Comparison of ENCODE assay signal across 24 mouse cellular contexts in genomic region chr17:17581234-17581633, GRCm38 (mm10). TPM values are rescaled to one million over a fixed set of nuclear protein-coding genes. Genes with fewer than 3 reads are reported as not detected.
DNase-seq lines count a peak whose midpoint lies in the region; ATAC-seq and TF ChIP-seq lines count a peak whose summit lies in the region.
"Had no signal": no experiment of that assay in that cellular context is flagged by ENCODE, and none has a peak within 500 bp of the region (broad histone marks: within the 10 kb centered on the region; RNA-seq: fewer than 3 reads in every experiment).

No protein-coding gene starts in this region.

- peak overlapping the region; percentile 22; the same call in 1 of the 2 replicates for H3K4me2 ChIP-seq in liver, postnatal 0 days (ENCODE audit: low read depth, low read length)
- no peak overlapping the region for H3K4me2 ChIP-seq in liver, embryonic 11.5 days
- H3K4me2 ChIP-seq: limb, embryonic 15.5 days; liver, embryonic 15.5 days; midbrain, embryonic 13.5 days had no signal

- H3K4me3 ChIP-seq in liver, postnatal 0 days (ENCODE audit: low read depth, low read length), result no peak overlapping the region
- no peak overlapping the region for H3K4me3 ChIP-seq in liver, embryonic 11.5 days (ENCODE audit: low read depth, low read length)
- H3K4me3 ChIP-seq: heart, embryonic 10.5 days; limb, embryonic 15.5 days; liver, embryonic 15.5 days; megakaryocyte, embryonic 14.5 days; midbrain, embryonic 13.5 days had no signal

- DNase-seq in liver, postnatal 0 days, result no peak
- DNase-seq in liver, embryonic 11.5 days (ENCODE audit: low spot score), result no peak
- DNase-seq in ZHBTc4 (ENCODE audit: low read depth, low spot score), result peak; percentile 9
- DNase-seq in splenic B cell, adult 2 months (ENCODE audit: low read depth, low spot score), result peak; percentile 50
- DNase-seq in left cerebral cortex, adult 18-20 months (ENCODE audit: low spot score in 2 of 2), result no peak
- no peak for DNase-seq in layer of hippocampus, adult 18-20 months (ENCODE audit: low spot score in 2 of 2)
- DNase-seq in embryo, embryonic 10.5 days (ENCODE audit: low spot score), result no peak
- DNase-seq: adrenal gland, postnatal 25 days; cerebellum, adult 18-20 months; cerebellum, postnatal 25 days; kidney, postnatal 36 days; right cerebral cortex, postnatal 14 days; thymus, adult 2 months had no signal

- ATAC-seq in liver, postnatal 0 days, result peak; percentile 50
- ATAC-seq in liver, embryonic 11.5 days (replicated peaks; ENCODE audit: low FRiP score), result no peak
- ATAC-seq in hematopoietic stem cell, adult 5-6 weeks (replicated peaks in 1 of 2; ENCODE audit: insufficient read depth in 1 of 2, low FRiP score in 2 of 2, low TSS enrichment in 1 of 2, low read depth in 1 of 2, poor library complexity in 2 of 2, severe bottlenecking in 2 of 2), result peak; percentile 57 to 66; a peak in 3 of 4 replicates
- ATAC-seq: forebrain, embryonic 14.5 days; hindbrain, postnatal 0 days; intestine, postnatal 0 days; midbrain, embryonic 13.5 days had no signal

- no peaks in the 10 kb centered on the region; the same call in 1 of the 2 replicates for H3K4me1 ChIP-seq in liver, postnatal 0 days (ENCODE audit: insufficient read depth)
- peaks cover 5% of the 10 kb centered on the region; the same call in 1 of the 2 replicates for H3K4me1 ChIP-seq in liver, embryonic 11.5 days (replicated peaks; ENCODE audit: control insufficient read depth, insufficient read depth, low read length)
- H3K4me1 ChIP-seq: midbrain, embryonic 13.5 days had no signal

- H3K36me3 ChIP-seq in liver, postnatal 0 days (replicated peaks; ENCODE audit: insufficient read depth, low read length), result peaks cover 16% of the 10 kb centered on the region
- H3K36me3 ChIP-seq in liver, embryonic 11.5 days (ENCODE audit: control insufficient read depth, insufficient read depth, low read length), result no peaks in the 10 kb centered on the region; the same call in 1 of the 2 replicates
- 0 out of 2 replicates have a peak, but pooled peaks cover 2% of the 10 kb centered on the region for H3K36me3 ChIP-seq in splenic B cell, adult 2 months (ENCODE audit: control insufficient read depth, insufficient read depth, low read length, poor library complexity, severe bottlenecking)

- H3K27me3 ChIP-seq in liver, postnatal 0 days (ENCODE audit: insufficient read depth, low read length), result no peaks in the 10 kb centered on the region
- no peaks in the 10 kb centered on the region for H3K27me3 ChIP-seq in liver, embryonic 11.5 days (replicated peaks; ENCODE audit: control insufficient read depth, insufficient read depth, low read length)
- no peaks in the 10 kb centered on the region for H3K27me3 ChIP-seq in splenic B cell, adult 2 months (ENCODE audit: control insufficient read depth, insufficient read depth, low read length, poor library complexity, severe bottlenecking)
- H3K27me3 ChIP-seq: CH12.LX; limb, embryonic 15.5 days; liver, embryonic 15.5 days; megakaryocyte, embryonic 14.5 days; midbrain, embryonic 13.5 days had no signal

- WGBS in liver, postnatal 0 days (ENCODE audit: insufficient replicate concordance), result 49% methylated on average over 3 of the region's 3 CpGs
- WGBS in liver, embryonic 11.5 days, result 71% methylated on average over 3 of the region's 3 CpGs

- no peak overlapping the region for H3K9ac ChIP-seq in liver, postnatal 0 days (replicated peaks)
- H3K9ac ChIP-seq in liver, embryonic 11.5 days (ENCODE audit: low read depth, low read length), result no peak overlapping the region
- H3K9ac ChIP-seq: limb, embryonic 15.5 days; liver, embryonic 15.5 days; midbrain, embryonic 13.5 days had no signal

- no peaks in the 10 kb centered on the region for H3K9me3 ChIP-seq in liver, postnatal 0 days (ENCODE audit: low read length)
- no peaks in the 10 kb centered on the region for H3K9me3 ChIP-seq in liver, embryonic 11.5 days (ENCODE audit: control insufficient read depth, low read length)
- H3K9me3 ChIP-seq: G1E; heart, embryonic 10.5 days; limb, embryonic 15.5 days; liver, embryonic 15.5 days; megakaryocyte, embryonic 14.5 days; midbrain, embryonic 13.5 days had no signal

- TF ChIP-seq CTCF in liver, postnatal 0 days (IDR thresholded peaks at IDR 0.05; ENCODE audit: low read depth), result no peak

- 0 out of 2 replicates have a peak overlapping the region, but pooled peaks have one; percentile 44 for H3K27ac ChIP-seq in liver, postnatal 0 days (ENCODE audit: low read depth)
- no peak overlapping the region for H3K27ac ChIP-seq in liver, embryonic 11.5 days (ENCODE audit: low read depth, low read length)
- H3K27ac ChIP-seq: heart, embryonic 10.5 days; hindbrain, postnatal 0 days; limb, embryonic 15.5 days; liver, embryonic 15.5 days; midbrain, embryonic 13.5 days had no signal

- no peak for TF ChIP-seq EP300 in liver, postnatal 0 days (IDR thresholded peaks at IDR 0.05; ENCODE audit: low read depth)

RNA-seq across cellular contexts. Expression of gene Lnpep, which starts 43.6 kb away (rescaled TPM):
- 2.4 and 3.1 TPM in 2 replicates for polyA plus RNA-seq in liver, postnatal 0 days (2015; fragmentation: Nextera tagmentation; extraction: Ambion mirVana)
- 6.6 and 6.8 TPM in 2 replicates for polyA plus RNA-seq in liver, embryonic 11.5 days (2014; fragmentation: Nextera tagmentation; extraction: Ambion mirVana)
- total RNA-seq in hematopoietic stem cell, adult 5-6 weeks (2017), result 62.1 and 83.2 TPM in 2 replicates
- 100 to 1,000 TPM in 1 of 2 experiments, 10 to 100 TPM in 1; 99.9 to 105 TPM for total RNA-seq in left cerebral cortex, adult 18-20 months (2021)
- total RNA-seq in layer of hippocampus, adult 18-20 months (2021), result 10 to 100 TPM; 98.8 TPM

Comparison
In these comparisons a context has a peak if more than half of its experiments do, and no peak if none do; other contexts are left out.
1. DNase-seq: peak in ZHBTc4 (single experiment) and splenic B cell, adult 2 months (single experiment); none in liver, postnatal 0 days (single experiment), liver, embryonic 11.5 days (single experiment), left cerebral cortex, adult 18-20 months (0 of 2), layer of hippocampus, adult 18-20 months (0 of 2) and embryo, embryonic 10.5 days (single experiment).